ENCODE assay signal across 18 mouse cellular contexts in genomic region chr2:125801038-125801437, GRCm38 (mm10). TPM values are rescaled to one million over a fixed set of nuclear protein-coding genes. Genes with fewer than 3 reads are reported as not detected.
DNase-seq lines count a peak whose midpoint lies in the region; ATAC-seq lines count a peak whose summit lies in the region.
"Had no signal": no experiment of that assay in that cellular context is flagged by ENCODE, and none has a peak within 500 bp of the region (broad histone marks: within the 10 kb centered on the region; RNA-seq: fewer than 3 reads in every experiment).

No protein-coding gene starts in this region.

- no peak for ATAC-seq in heart, embryonic 12.5 days (ENCODE audit: insufficient number of reproducible peaks, low FRiP score)
- ATAC-seq in heart, embryonic 14.5 days (ENCODE audit: insufficient number of reproducible peaks, insufficient read depth, low FRiP score, low read depth) = no peak
- ATAC-seq in granulocyte monocyte progenitor cell, adult 5-6 weeks (replicated peaks; ENCODE audit: poor library complexity, severe bottlenecking) = no peak
- ATAC-seq: forebrain, embryonic 16.5 days had no signal

- H3K9me3 ChIP-seq in heart, embryonic 12.5 days (replicated peaks) = peaks cover 4% of the 10 kb centered on the region
- no peaks in the 10 kb centered on the region for H3K9me3 ChIP-seq in heart, embryonic 14.5 days (ENCODE audit: control insufficient read depth, low read length)
- H3K9me3 ChIP-seq: G1E; hindbrain, embryonic 12.5 days; kidney, embryonic 15.5 days had no signal

- 40% methylated on average over 8 of the region's 8 CpGs for WGBS in heart, embryonic 12.5 days
- 40% methylated on average over 8 of the region's 8 CpGs for WGBS in heart, embryonic 14.5 days

- H3K9ac ChIP-seq in heart, embryonic 12.5 days = no peak overlapping the region
- 0 out of 2 replicates have a peak overlapping the region, but pooled peaks have one; percentile 28 for H3K9ac ChIP-seq in heart, embryonic 14.5 days (ENCODE audit: low read length)
- H3K9ac ChIP-seq: hindbrain, embryonic 12.5 days; kidney, embryonic 15.5 days had no signal

- peak overlapping the region; percentile 19 for H3K4me2 ChIP-seq in heart, embryonic 12.5 days
- peak overlapping the region; percentile 40 for H3K4me2 ChIP-seq in heart, embryonic 14.5 days (ENCODE audit: low read length)
- H3K4me2 ChIP-seq: hindbrain, embryonic 12.5 days; kidney, embryonic 15.5 days had no signal

- H3K27me3 ChIP-seq in heart, embryonic 12.5 days (replicated peaks) = no peaks in the 10 kb centered on the region
- no peaks in the 10 kb centered on the region for H3K27me3 ChIP-seq in heart, embryonic 14.5 days (ENCODE audit: control insufficient read depth, insufficient read depth, low read length)
- H3K27me3 ChIP-seq: hindbrain, embryonic 12.5 days; kidney, embryonic 15.5 days had no signal

- no peaks in the 10 kb centered on the region for H3K36me3 ChIP-seq in heart, embryonic 12.5 days
- no peaks in the 10 kb centered on the region for H3K36me3 ChIP-seq in heart, embryonic 14.5 days (ENCODE audit: control insufficient read depth, insufficient read depth, low read length)
- H3K36me3 ChIP-seq: G1E; hindbrain, embryonic 12.5 days; kidney, embryonic 15.5 days had no signal

- H3K27ac ChIP-seq in heart, embryonic 12.5 days (ENCODE audit: poor library complexity, severe bottlenecking) = no peak overlapping the region
- H3K27ac ChIP-seq in heart, embryonic 14.5 days (replicated peaks in 1 of 2; ENCODE audit: control insufficient read depth in 1 of 2, insufficient read depth in 1 of 2, low read depth in 2 of 2, low read length in 2 of 2) = peak overlapping the region in 1 of 2 experiments; percentile 24; a peak in 2 of 4 replicates
- H3K27ac ChIP-seq: hindbrain, embryonic 12.5 days; kidney, embryonic 15.5 days; macrophage had no signal

- no peak for DNase-seq in heart, postnatal 36 days
- peak; percentile 73 to 82 for DNase-seq in lung, adult 18-20 months
- peak; percentile 79 for DNase-seq in lung, postnatal 36 days
- DNase-seq in urinary bladder, postnatal 36 days (ENCODE audit: low spot score in 2 of 2) = no peak
- DNase-seq: gastrocnemius, postnatal 10 days; liver; midbrain, embryonic 14.5 days; right cerebral cortex, postnatal 25 days; thymus, adult 18-20 months had no signal

- peaks cover 16% of the 10 kb centered on the region for H3K4me1 ChIP-seq in heart, embryonic 12.5 days (replicated peaks)
- peaks cover 0 to 14% of the 10 kb centered on the region in 2 experiments; a peak in 2 of 4 replicates for H3K4me1 ChIP-seq in heart, embryonic 14.5 days (ENCODE audit: control insufficient read depth in 2 of 2, insufficient read depth in 2 of 2, low read length in 2 of 2)
- H3K4me1 ChIP-seq: hindbrain, embryonic 12.5 days had no signal

- no peak overlapping the region for H3K4me3 ChIP-seq in heart, embryonic 12.5 days
- H3K4me3 ChIP-seq in heart, embryonic 14.5 days (ENCODE audit: control insufficient read depth in 1 of 2, insufficient read depth in 1 of 2, low read depth in 1 of 2, low read length in 2 of 2) = no peak overlapping the region
- H3K4me3 ChIP-seq: hindbrain, embryonic 12.5 days; kidney, embryonic 15.5 days; layer of hippocampus, adult 2 months had no signal

- intact Hi-C loops in heart, postnatal 36 days (cut with DNase I) = no loop called here

RNA-seq across cellular contexts. Expression of gene Secisbp2l, which starts 18.4 kb away (rescaled TPM):
- 16.7 and 16.8 TPM in 2 replicates for polyA plus RNA-seq in heart, embryonic 12.5 days (2016; fragmentation: Nextera tagmentation; extraction: Ambion mirVana)
- 10 to 100 TPM; 28.1 to 30.0 TPM for total RNA-seq in heart, postnatal 36 days (2021)
- polyA plus RNA-seq in heart, embryonic 14.5 days (2014; fragmentation: Nextera tagmentation; extraction: Ambion mirVana) = 15.7 and 16.4 TPM in 2 replicates
- total RNA-seq in granulocyte monocyte progenitor cell, adult 5-6 weeks (2014; fragmentation: Nextera tagmentation) = 11.2 and 20.4 TPM in 2 replicates
- total RNA-seq in granulocyte monocyte progenitor cell, adult 5-6 weeks (2017) = 14.2 and 17.7 TPM in 2 replicates

RNA-seq across cellular contexts. Expression of gene Galk2, which starts 57.9 kb away (rescaled TPM):
- 34.2 and 35.0 TPM in 2 replicates for polyA plus RNA-seq in heart, embryonic 12.5 days (2016; fragmentation: Nextera tagmentation; extraction: Ambion mirVana)
- 10 to 100 TPM; 11.0 to 11.8 TPM for total RNA-seq in heart, postnatal 36 days (2021)
- polyA plus RNA-seq in heart, embryonic 14.5 days (2014; fragmentation: Nextera tagmentation; extraction: Ambion mirVana) = 31.9 and 34.0 TPM in 2 replicates
- 34.5 and 44.9 TPM in 2 replicates for total RNA-seq in granulocyte monocyte progenitor cell, adult 5-6 weeks (2014; fragmentation: Nextera tagmentation)
- 58.9 and 80.9 TPM in 2 replicates for total RNA-seq in granulocyte monocyte progenitor cell, adult 5-6 weeks (2017)

RNA-seq across cellular contexts. Expression of gene Cops2, which starts 57.9 kb away (rescaled TPM):
- 74.3 and 75.7 TPM in 2 replicates for polyA plus RNA-seq in heart, embryonic 12.5 days (2016; fragmentation: Nextera tagmentation; extraction: Ambion mirVana)
- total RNA-seq in heart, postnatal 36 days (2021) = 10 to 100 TPM; 86.5 to 91.6 TPM
- 66.9 and 71.0 TPM in 2 replicates for polyA plus RNA-seq in heart, embryonic 14.5 days (2014; fragmentation: Nextera tagmentation; extraction: Ambion mirVana)
- 61.2 and 83.0 TPM in 2 replicates for total RNA-seq in granulocyte monocyte progenitor cell, adult 5-6 weeks (2014; fragmentation: Nextera tagmentation)
- total RNA-seq in granulocyte monocyte progenitor cell, adult 5-6 weeks (2017) = 160 and 284 TPM in 2 replicates

Comparison
In these comparisons a context has a peak if more than half of its experiments do, and no peak if none do; other contexts are left out.
1. DNase-seq: peak in lung, adult 18-20 months (2 of 2) and lung, postnatal 36 days (single experiment); none in heart, postnatal 36 days (0 of 2) and urinary bladder, postnatal 36 days (0 of 2).